Mouse (Mus musculus) liver, embryonic 14 days (tissue): Measurements from ENCODE around the gene Sfxn1. TPM values are rescaled to one million over a fixed set of nuclear protein-coding genes. Genes with fewer than 3 reads are reported as not detected.

Source experiments
- polyA plus RNA-seq: library from polyadenylated mRNA; depleted of rRNA; stranded (reverse); fragments of >200 nt; gene quantifications from 2 replicates; pipeline ENCODE4 v1.2.3, GENCODE M21; 2012; rRNA removed

The Sfxn1 gene
- polyA plus RNA-seq, result 23.8 and 30.1 TPM in 2 replicates

DNA sequence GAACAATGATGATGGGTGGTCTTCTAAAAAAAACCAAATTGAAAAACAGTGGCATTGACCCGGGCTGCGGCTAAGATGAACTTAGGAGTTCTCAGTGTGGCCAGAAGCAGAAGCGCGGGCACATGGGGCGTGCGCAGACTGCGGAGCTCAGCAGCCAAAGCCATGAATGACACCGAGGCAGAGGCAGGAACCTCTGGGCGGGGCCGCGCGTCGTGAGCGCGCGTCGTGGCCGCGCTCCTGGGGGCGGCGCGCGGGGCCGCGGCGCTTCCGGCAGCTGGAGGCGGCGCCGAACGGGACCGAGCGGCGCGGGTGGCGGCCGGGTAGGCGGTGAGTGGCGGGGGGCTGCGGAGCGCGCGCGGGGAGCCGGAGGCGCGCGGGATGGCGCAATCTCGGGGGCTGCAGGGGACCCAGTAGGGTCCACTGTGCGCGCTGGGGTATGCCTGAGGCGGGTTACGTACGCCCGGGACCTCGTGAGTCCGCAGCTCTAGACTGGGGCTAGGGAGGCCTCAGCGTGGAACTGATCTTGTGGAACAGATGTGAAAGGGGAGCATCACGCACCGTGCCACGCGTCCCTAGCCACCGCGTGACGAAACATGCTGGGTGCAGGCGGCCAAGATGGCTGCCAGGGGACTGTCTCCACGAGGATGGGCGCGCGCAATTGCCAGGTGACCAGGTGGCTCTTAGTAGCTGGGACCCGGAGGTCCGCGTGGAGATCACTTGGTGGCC, at the start of gene Sfxn1:
TSS of gene Sfxn1 (plus strand) at position 264 of the 726 bp plus-strand sequence.

DNA sequence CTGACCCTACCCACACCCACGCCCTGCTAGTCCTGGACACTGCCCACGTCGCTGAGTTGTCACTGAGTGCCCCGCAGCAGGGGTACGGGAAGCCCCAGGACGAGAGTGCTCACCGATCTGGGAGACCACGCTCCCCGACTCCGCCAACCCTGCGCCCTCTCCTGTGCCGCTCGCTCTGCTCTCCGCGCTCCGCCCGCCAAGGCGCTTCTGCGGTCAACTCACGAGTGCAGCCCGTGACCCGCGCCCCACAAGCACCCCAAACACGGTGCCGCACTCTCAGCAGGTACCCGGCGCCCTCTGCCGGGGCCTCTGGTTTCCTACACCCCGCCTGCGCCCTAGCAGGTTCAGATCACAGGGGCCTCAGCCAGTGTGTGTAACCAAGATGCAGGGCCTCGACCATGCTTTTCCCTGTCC, 16.2 kb upstream of the Sfxn1 start, which contains the start of gene Drd1:
TSS of gene Drd1 (minus strand) at position 258 of the 414 bp plus-strand sequence.

Other genes with a start within 250 kb of the Sfxn1 start
- gene Drd1, start 16.2 kb upstream of the Sfxn1 start, polyA plus RNA-seq, result 0.01 TPM in 1 of 2 replicates, not detected in the other
- gene Hrh2, start 120.3 kb downstream of the Sfxn1 start, polyA plus RNA-seq, result 0.08 TPM in 2 replicates